Mouse (Mus musculus) liver, embryonic 14.5 days (tissue): Measurements from ENCODE around the gene Lrmda.

ENCODE experiments used
- CTCF ChIP-seq: IDR thresholded peaks from 2 replicates; pipeline ENCODE4 v1.5.1; 2016; ENCODE audit warnings: antibody characterized with exemption, low read depth, control low read depth
- EP300 ChIP-seq: IDR thresholded peaks from 2 replicates; pipeline ENCODE4 v1.6.1; 2016; ENCODE audit warnings: antibody characterized with exemption, low read depth

GRCm38 (mm10) chr14:22091306-22091705, 71.8 kb downstream of the Lrmda start:
- TF ChIP-seq EP300 (no peak), CTCF (no peak)
